Mouse (Mus musculus): ENCODE data around the gene Tacr3. TPM values are rescaled to one million over a fixed set of nuclear protein-coding genes. Genes with fewer than 3 reads are reported as not detected.

Gene Tacr3
- not detected in 2 replicates for total RNA-seq (2021)
- long read RNA-seq, experiment 1: 0 reads
- long read RNA-seq, experiment 2: 0 reads

GRCm38 (mm10) chr3:134828875-134829530 lies at the start of gene Tacr3:
TSS of gene Tacr3 (plus strand) at chr3:134829007.
- DNase-seq: peak; percentile 7

DNA sequence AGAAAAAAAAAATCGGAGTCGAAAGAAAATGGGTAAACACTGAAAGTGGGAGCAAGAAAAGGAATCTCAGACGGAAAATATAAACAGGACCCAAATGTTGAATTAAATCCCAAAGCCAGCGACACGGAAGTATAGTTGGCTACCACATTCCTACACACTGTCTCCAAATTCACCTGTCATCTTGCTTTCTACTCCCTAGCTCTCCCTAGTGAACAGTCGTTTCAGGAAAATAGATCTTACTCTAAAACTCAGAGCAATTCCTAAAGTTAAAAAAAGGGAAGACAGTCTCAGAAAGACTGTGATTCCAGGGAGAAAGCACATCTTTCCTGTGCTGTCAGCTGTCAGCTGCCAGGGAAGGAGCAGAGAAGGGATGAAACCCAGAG lies 324 bp upstream of the Tacr3 start:
- DNase-seq: no peak

GRCm38 (mm10) chr3:134829531-134829921 lies 719 bp downstream of the Tacr3 start:
- DNase-seq: no peak

DNA sequence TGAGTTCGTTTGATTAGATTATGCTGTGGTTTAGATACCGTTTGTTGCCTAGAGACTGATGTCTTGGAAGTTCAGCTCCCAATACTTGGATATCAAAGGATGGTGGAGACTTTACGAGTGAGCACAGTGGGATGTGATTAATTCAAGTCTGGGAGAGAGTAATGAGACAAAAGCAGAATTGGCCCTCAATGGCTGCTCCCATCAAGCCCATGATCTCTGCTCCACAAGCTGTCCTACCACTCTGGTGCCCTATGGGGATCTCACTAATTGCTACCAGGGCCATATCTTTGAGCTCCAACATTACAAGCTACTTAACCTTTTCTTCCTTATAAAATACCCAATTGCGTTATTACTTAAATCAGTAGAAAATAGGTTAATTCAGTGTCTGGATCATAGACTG lies 22.5 kb downstream of the Tacr3 start:
- DNase-seq: no peak

GRCm38 (mm10) chr3:134877701-134878100 lies 48.9 kb downstream of the Tacr3 start:
- DNase-seq: no peak

DNA sequence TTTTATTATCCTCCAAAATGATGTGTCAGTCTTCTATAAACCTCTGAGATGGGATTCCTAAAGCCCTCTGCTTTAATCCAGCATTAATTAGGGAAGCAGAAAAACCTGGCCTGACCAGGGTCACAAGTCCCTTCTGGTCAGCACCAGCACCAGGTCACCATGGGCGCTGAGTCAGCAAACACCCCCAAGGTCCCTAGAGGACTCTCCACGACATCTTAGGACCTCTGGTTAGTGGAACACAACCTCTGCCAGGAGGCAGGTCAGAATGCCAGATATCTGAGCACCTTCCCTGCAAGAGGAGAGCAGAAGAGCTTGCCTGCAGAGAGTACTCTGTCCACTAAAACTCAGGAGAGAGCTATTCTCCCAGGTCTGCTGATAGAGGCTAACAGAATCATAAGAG lies 67.0 kb downstream of the Tacr3 start:
- no peak for DNase-seq

GRCm38 (mm10) chr3:134908890-134909289 lies 80.1 kb downstream of the Tacr3 start:
- DNase-seq: no peak

DNA sequence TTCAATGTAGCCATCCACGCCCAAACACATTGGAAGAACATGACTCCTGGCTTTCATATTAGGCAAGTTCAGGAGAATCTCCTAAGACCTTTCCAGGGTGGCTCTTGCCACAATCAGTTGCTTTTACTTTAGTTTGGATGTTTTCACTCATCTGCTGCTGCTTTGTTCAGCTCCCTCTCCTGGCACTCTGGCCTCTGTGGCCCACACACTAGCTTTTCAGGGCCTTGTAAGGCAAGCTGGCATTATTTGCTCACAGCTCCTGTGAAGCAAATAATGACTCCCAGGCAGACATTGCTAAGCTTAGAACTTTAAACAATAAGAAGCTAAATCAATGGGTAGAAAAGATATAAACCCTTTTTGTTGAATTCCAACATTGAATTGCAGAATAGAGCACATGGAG lies 105.9 kb downstream of the Tacr3 start:
- no peak for DNase-seq

DNA sequence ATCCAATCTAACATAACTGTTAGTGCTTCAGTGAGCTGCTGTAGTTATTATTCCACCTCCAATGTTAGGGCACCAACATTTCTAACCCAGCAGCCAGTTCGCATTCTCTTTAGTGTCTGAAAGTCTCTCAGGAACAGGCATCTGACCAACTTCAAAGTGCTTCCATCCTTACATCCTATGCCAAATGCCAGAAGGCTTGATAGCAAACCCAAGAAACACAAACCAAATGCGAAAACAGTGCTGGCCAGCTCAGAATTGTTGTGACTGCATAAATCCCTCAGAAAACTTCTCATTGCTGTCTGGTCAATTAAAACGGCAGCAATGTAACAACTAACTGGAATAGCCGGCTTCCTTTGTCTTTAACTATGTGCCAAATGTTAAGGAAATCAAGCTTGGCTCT lies 106.7 kb downstream of the Tacr3 start:
- DNase-seq: no peak

DNA sequence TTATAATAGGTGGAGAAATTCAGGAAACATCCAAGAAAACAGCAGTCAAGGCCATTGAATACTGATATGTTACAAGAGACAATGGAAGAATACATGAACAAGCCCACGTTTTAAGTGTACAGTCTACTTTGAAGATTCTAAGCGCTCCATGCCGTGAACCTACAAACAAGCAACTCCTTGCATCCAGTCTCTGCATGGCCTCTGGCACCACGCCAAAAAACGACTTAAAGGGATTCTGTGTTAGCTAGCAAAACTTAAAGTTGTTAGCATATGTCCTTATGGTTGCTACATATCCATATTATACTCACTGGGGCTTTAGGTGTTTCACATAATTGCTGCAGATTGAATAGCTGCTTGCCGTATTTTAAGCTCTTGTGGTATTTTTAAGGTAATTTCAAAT lies 134.7 kb downstream of the Tacr3 start:
- DNase-seq: no peak

DNA sequence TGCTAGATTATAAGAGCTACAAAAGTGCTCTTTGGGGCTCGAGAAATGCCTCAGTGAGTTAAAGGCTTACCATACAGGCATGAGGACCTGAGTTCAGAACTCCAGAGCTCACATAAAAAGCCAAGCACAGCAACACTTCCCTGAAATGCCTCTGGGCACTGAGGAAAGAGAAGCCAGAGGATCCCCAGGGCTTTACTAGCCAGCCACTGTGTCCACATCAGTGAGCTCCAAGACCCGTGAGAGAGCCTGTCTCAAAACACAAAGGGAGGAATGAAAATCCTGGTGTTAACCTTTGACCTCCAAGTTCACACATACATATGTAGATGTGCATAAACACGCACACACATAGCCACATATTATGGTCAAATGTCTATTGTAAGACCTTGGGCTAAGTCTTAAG lies 150.1 kb downstream of the Tacr3 start:
- no peak for DNase-seq

GRCm38 (mm10) chr3:134980140-134980539 lies 151.3 kb downstream of the Tacr3 start:
- DNase-seq: no peak
